Mouse (Mus musculus) CD8-positive naive resting alpha-beta T cell, adult 2 months (primary cell): Measurements from ENCODE around the gene Ift81.
A peak's percentile ranks its signal among the peaks of the same experiment; 100 is the strongest.

ENCODE experiments used
- DNase-seq, 2 experiments: peaks; one replicate each; pipeline ENCODE4 v3.0.0; 2022; ENCODE audit warnings: low read depth in 2 of 2, low spot score in 2 of 2

Gene Ift81

GRCm38 (mm10) chr5:122548671-122549070 lies 65.6 kb downstream of the Ift81 start:
- DNase-seq: peak; percentile 14 to 44

- peak in 1 of 2 experiments; percentile 1 for DNase-seq
Measured at GRCm38 (mm10) chr5:122547810-122548209, 66.5 kb downstream of the Ift81 start.

- peak; percentile 5 to 32 for DNase-seq
Measured at GRCm38 (mm10) chr5:122547251-122547714, 67.0 kb downstream of the Ift81 start.

- no peak for DNase-seq
Measured at GRCm38 (mm10) chr5:122543392-122543791, 70.9 kb downstream of the Ift81 start.

- no peak for DNase-seq
Measured at GRCm38 (mm10) chr5:122541871-122542270, 72.4 kb downstream of the Ift81 start.

GRCm38 (mm10) chr5:122538077-122538476 lies 76.2 kb downstream of the Ift81 start:
- no peak for DNase-seq

- no peak for DNase-seq
Measured at GRCm38 (mm10) chr5:122537654-122538053, 76.7 kb downstream of the Ift81 start.

GRCm38 (mm10) chr5:122533884-122534283 lies 80.4 kb downstream of the Ift81 start:
- no peak for DNase-seq

- DNase-seq: no peak
Measured at GRCm38 (mm10) chr5:122529913-122530604, 84.3 kb downstream of the Ift81 start.

- DNase-seq: no peak
Measured at GRCm38 (mm10) chr5:122529316-122529715, 85.0 kb downstream of the Ift81 start.

- no peak for DNase-seq
Measured at GRCm38 (mm10) chr5:122528591-122528990, 85.7 kb downstream of the Ift81 start.

GRCm38 (mm10) chr5:122527761-122528160 lies 86.6 kb downstream of the Ift81 start:
- DNase-seq: no peak

- no peak for DNase-seq
Measured at GRCm38 (mm10) chr5:122526878-122527730, 87.2 kb downstream of the Ift81 start.

- DNase-seq: no peak
Measured at GRCm38 (mm10) chr5:122526405-122526804, 87.9 kb downstream of the Ift81 start.

- DNase-seq: no peak
Measured at GRCm38 (mm10) chr5:122525238-122525931, 88.9 kb downstream of the Ift81 start.

GRCm38 (mm10) chr5:122524854-122525237 lies 89.5 kb downstream of the Ift81 start:
- DNase-seq: no peak

- no peak for DNase-seq
Measured at GRCm38 (mm10) chr5:122524244-122524643, 90.1 kb downstream of the Ift81 start.

GRCm38 (mm10) chr5:122521130-122521473 lies 93.2 kb downstream of the Ift81 start:
- no peak for DNase-seq

GRCm38 (mm10) chr5:122520254-122521129 lies 93.8 kb downstream of the Ift81 start:
- no peak for DNase-seq

GRCm38 (mm10) chr5:122519043-122519660 lies 95.2 kb downstream of the Ift81 start:
- DNase-seq: no peak
